Mouse (Mus musculus) liver, postnatal 0 days (tissue): ENCODE measurements around the gene Vcan. TPM values are rescaled to one million over a fixed set of nuclear protein-coding genes. Genes with fewer than 3 reads are reported as not detected.

ENCODE experiments used
- ATAC-seq: fragments of 200-750 bp; cut with Nextera tagmentation; 2 replicates; pipeline ENCODE4 v1.8.0; 2017; ENCODE audit warnings: mild to moderate bottlenecking, moderate library complexity
- DNase-seq: peaks from one replicate; pipeline ENCODE4 v3.0.0-alpha.2; 2016
- H3K27ac ChIP-seq: fragments of 300-500 bp; sonication (generic); 2 replicates; pipeline ENCODE4 v1.5.1; 2014; ENCODE audit warnings: antibody characterized with exemption, moderate library complexity, mild to moderate bottlenecking, low read depth
- H3K27me3 ChIP-seq: fragments of 300-500 bp; sonication (generic); 2 replicates; pipeline ENCODE4 v1.6.1; 2014; ENCODE audit warnings: low read length, control low read depth, mixed read lengths; ENCODE audit not compliant: insufficient read depth
- H3K36me3 ChIP-seq: fragments of 300-500 bp; sonication (generic); replicated peaks from 2 replicates; pipeline ENCODE4 v1.6.1; 2014; ENCODE audit warnings: mild to moderate bottlenecking, control low read depth, low read length, moderate library complexity, mixed read lengths; ENCODE audit not compliant: insufficient read depth
- H3K4me1 ChIP-seq: fragments of 300-500 bp; sonication (generic); 2 replicates; pipeline ENCODE4 v1.6.1; 2014; ENCODE audit warnings: antibody characterized with exemption, mild to moderate bottlenecking, control low read depth; ENCODE audit not compliant: insufficient read depth
- H3K4me2 ChIP-seq: fragments of 300-500 bp; sonication (generic); 2 replicates; pipeline ENCODE4 v1.6.1; 2014; ENCODE audit warnings: low read depth, mild to moderate bottlenecking, low read length, moderate library complexity, mixed read lengths
- H3K4me3 ChIP-seq: fragments of 300-500 bp; sonication (generic); 2 replicates; pipeline ENCODE4 v1.5.1; 2014; ENCODE audit warnings: low read depth, low read length
- H3K9ac ChIP-seq: fragments of 300-500 bp; sonication (generic); replicated peaks from 2 replicates; pipeline ENCODE4 v1.6.1; 2014; ENCODE audit warnings: mild to moderate bottlenecking, moderate library complexity
- H3K9me3 ChIP-seq: fragments of 300-500 bp; sonication (generic); 2 replicates; pipeline ENCODE4 v1.6.1; 2016; ENCODE audit warnings: mild to moderate bottlenecking, control low read depth, low read length, mixed read lengths
- CTCF ChIP-seq: sonication (generic); IDR thresholded peaks from 2 replicates; pipeline ENCODE4 v1.5.1; 2016; ENCODE audit warnings: antibody characterized with exemption, low read depth
- EP300 ChIP-seq: IDR thresholded peaks from 2 replicates; pipeline ENCODE4 v1.6.1; 2016; ENCODE audit warnings: antibody characterized with exemption, low read depth, mild to moderate bottlenecking
- WGBS: fragments of 180-500 bp; shearing (Covaris S2); extraction: QIAGEN DNeasy Blood & Tissue Kit; methylation state at CpG from one replicate; pipeline ENCODE4 v1.1.7; 2014; ENCODE audit not compliant: insufficient replicate concordance; 5-methylcytosine and 5-hydroxymethylcytosine counted together
- polyA plus RNA-seq: library from polyadenylated mRNA; unstranded; fragments of >200 nt; fragmentation: Nextera tagmentation; extraction: Ambion mirVana; gene quantifications from 2 replicates; pipeline ENCODE4 v1.2.1, GENCODE M21; 2015

Vcan gene
- polyA plus RNA-seq, 1 experiment from 2014 or later = 0.89 TPM

GRCm38 (mm10) chr13:89738275-89738674 lies 4.0 kb downstream of the Vcan start:
- DNase-seq (no peak), ATAC-seq (no peak)
- Histone ChIP-seq H3K4me2 (no peak overlapping the region), H3K9ac (no peak overlapping the region), H3K27me3 (peaks cover 23% of the 10 kb centered on the region), H3K9me3 (no peaks in the 10 kb centered on the region), H3K4me1 (peaks cover 23% of the 10 kb centered on the region), H3K4me3 (no peak overlapping the region), H3K36me3 (no peaks in the 10 kb centered on the region), H3K27ac (no peak overlapping the region)
- 40% methylated on average over 2 of the region's 2 CpGs for WGBS
- TF ChIP-seq EP300 (no peak), CTCF (no peak)

- Histone ChIP-seq H3K4me1 (0 out of 2 replicates have a peak, but pooled peaks cover 4% of the 10 kb centered on the region), H3K27ac (no peak overlapping the region), H3K4me2 (no peak overlapping the region), H3K36me3 (no peaks in the 10 kb centered on the region), H3K4me3 (no peak overlapping the region), H3K27me3 (no peaks in the 10 kb centered on the region), H3K9me3 (no peaks in the 10 kb centered on the region), H3K9ac (no peak overlapping the region)
- 54% methylated on average over 5 of the region's 5 CpGs for WGBS
- TF ChIP-seq CTCF = no peak
- TF ChIP-seq EP300 = no peak
- DNase-seq (no peak), ATAC-seq (no peak)
These were observed 7.2 kb downstream of the Vcan start for GRCm38 (mm10) chr13:89735111-89735510.

GRCm38 (mm10) chr13:89726492-89726891 lies 15.8 kb downstream of the Vcan start:
- no peak for TF ChIP-seq CTCF
- Histone ChIP-seq H3K27ac (no peak overlapping the region), H3K4me1 (no peaks in the 10 kb centered on the region), H3K4me3 (no peak overlapping the region), H3K9ac (no peak overlapping the region), H3K36me3 (no peaks in the 10 kb centered on the region), H3K4me2 (no peak overlapping the region), H3K27me3 (no peaks in the 10 kb centered on the region), H3K9me3 (no peaks in the 10 kb centered on the region)
- WGBS = 66% methylated on average over 2 of the region's 2 CpGs
- no peak for DNase-seq
- no peak for ATAC-seq

GRCm38 (mm10) chr13:89720497-89720896 lies 21.8 kb downstream of the Vcan start:
- Histone ChIP-seq H3K27ac (no peak overlapping the region), H3K4me2 (no peak overlapping the region), H3K4me3 (no peak overlapping the region), H3K9ac (no peak overlapping the region), H3K27me3 (no peaks in the 10 kb centered on the region), H3K9me3 (no peaks in the 10 kb centered on the region), H3K4me1 (no peaks in the 10 kb centered on the region), H3K36me3 (no peaks in the 10 kb centered on the region)
- DNase-seq = no peak
- no peak for ATAC-seq
- TF ChIP-seq CTCF = peak; percentile 22; the same call in 1 of the 2 replicates
- TF ChIP-seq EP300 = no peak
- 35% methylated on average over 3 of the region's 3 CpGs for WGBS

- no peak overlapping the region for H3K9ac ChIP-seq
- H3K4me1 ChIP-seq = no peaks in the 10 kb centered on the region
- no peaks in the 10 kb centered on the region for H3K9me3 ChIP-seq
- H3K27me3 ChIP-seq = no peaks in the 10 kb centered on the region
- H3K4me2 ChIP-seq = no peak overlapping the region
- no peak for TF ChIP-seq EP300
- TF ChIP-seq CTCF = no peak
- H3K4me3 ChIP-seq = no peak overlapping the region
- WGBS = 53% methylated on average over 4 of the region's 4 CpGs
- ATAC-seq = peak; percentile 96
- DNase-seq = no peak
- no peaks in the 10 kb centered on the region for H3K36me3 ChIP-seq
- H3K27ac ChIP-seq = no peak overlapping the region
These were observed 32.7 kb downstream of the Vcan start for GRCm38 (mm10) chr13:89709497-89710201.

- TF ChIP-seq CTCF = no peak
- no peak for TF ChIP-seq EP300
- Histone ChIP-seq H3K36me3 (no peaks in the 10 kb centered on the region), H3K4me2 (no peak overlapping the region), H3K27me3 (no peaks in the 10 kb centered on the region), H3K4me1 (no peaks in the 10 kb centered on the region), H3K9me3 (no peaks in the 10 kb centered on the region), H3K27ac (no peak overlapping the region), H3K9ac (no peak overlapping the region), H3K4me3 (no peak overlapping the region)
- whole genome bisulfite sequencing = 71% methylated on average over 7 of the region's 7 CpGs
- DNase-seq (no peak), ATAC-seq (no peak)
These were observed 34.0 kb downstream of the Vcan start for GRCm38 (mm10) chr13:89708151-89708927.
